Mouse (Mus musculus): ENCODE results near the gene Smg1.

Gene Smg1

GRCm38 (mm10) chr7:118104458-118105052, 138.9 kb downstream of the Smg1 start:
- DNase-seq (ENCODE audit: extremely low spot score) = peak; percentile 39

DNA sequence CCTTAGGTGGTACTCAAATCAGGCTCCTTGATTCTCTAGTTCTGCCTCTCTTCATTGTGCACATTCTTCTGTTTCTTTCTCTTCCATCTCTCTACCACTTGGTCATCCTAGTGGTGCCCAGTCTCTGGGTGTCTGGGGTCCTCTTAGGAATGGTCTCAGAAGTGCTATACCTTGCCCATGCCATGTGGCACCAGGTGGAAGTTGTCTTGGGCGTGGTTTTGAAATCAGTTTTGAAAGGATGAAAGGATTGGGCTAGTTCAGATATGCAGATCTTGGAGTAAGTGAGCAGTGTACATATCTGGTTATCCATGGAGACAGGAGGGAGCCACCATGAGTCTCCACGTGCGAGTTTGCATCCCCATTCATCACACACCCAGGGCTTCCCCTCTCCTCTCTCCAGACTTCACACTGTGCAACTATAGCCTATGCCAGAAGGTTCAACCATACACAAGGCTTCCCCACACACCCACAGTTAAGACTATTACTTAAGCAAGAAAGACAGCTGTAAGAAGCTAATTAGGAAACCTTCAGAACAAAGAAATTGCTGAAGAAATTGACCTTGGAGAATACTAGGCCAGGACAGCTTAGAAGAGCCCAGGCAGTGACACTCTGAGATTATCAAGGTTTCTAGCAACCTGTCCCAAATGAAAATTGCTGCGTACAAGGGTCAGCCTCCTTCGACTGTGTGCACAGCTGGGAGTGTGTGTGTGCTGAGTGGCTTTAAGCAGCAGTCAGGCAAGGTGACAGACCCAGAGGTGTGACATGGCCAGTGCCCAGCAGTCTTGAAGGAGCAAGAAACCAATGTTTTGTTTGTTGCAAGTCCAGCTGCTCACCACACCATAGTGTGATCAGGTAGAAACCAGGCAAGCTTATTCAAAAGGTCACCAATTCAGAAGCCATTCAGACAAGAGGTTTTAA, 139.7 kb downstream of the Smg1 start:
- peak; percentile 31 for DNase-seq (ENCODE audit: extremely low spot score)

DNA sequence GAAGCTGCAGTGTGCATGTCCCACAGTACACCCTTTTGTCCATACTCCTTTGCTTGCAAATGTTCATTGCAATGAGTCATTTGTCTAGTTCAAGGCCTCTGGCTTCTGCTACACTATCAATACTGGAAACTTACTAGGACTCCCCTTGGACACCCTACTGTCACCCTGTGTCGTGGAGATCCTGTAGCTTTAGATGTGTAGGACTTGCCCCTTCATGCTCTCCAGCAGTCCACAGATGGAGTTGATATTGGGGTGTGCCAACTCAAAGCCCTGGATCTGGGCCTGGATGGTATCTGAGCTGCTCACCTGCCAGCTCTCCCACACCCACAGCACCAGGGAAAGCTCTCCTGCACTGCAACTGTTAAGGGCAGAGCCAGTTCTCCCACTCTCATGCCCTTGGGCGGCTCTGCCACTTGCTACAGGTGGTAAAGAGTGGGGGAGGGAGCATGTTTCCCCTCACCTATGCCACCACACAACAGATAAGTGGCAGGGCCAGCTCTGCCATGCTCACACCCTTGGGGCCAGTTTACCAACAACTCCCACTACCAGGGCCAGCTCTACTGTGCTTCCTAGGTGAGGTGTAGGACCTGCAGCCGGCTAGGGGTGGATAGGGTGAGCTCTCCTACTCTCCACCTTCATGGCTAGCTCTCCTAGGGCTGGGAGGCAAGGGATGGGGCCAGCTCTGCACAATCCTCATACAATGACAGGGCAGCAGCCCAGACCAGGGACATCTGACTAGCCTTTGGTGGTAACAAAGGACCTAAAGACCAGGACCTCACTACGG, 140.6 kb downstream of the Smg1 start:
- DNase-seq (ENCODE audit: extremely low spot score) = peak; percentile 42

GRCm38 (mm10) chr7:118102231-118102630, 141.2 kb downstream of the Smg1 start:
- DNase-seq (ENCODE audit: extremely low spot score) = peak; percentile 52

- no peak for DNase-seq (ENCODE audit: extremely low spot score)
These were observed 145.9 kb downstream of the Smg1 start for GRCm38 (mm10) chr7:118097615-118098014.

Data from embryo, embryonic 9.5 days (tissue).